Mouse (Mus musculus) stomach, embryonic 15.5 days (tissue): ENCODE measurements around the gene Cux1. TPM values are rescaled to one million over a fixed set of nuclear protein-coding genes. Genes with fewer than 3 reads are reported as not detected.

Source experiments
- ATAC-seq: fragments of 200-750 bp; cut with Nextera tagmentation; 2 replicates; pipeline ENCODE4 v1.8.0; 2017; ENCODE audit warnings: low read depth, moderate number of reproducible peaks, moderate TSS enrichment; ENCODE audit not compliant: insufficient read depth, low FRiP score
- H3K27ac ChIP-seq: fragments of 300-500 bp; sonication (generic); 2 replicates; pipeline ENCODE4 v1.5.1; 2015; ENCODE audit warnings: mild to moderate bottlenecking, inconsistent platforms
- H3K27me3 ChIP-seq: fragments of 300-500 bp; sonication (generic); replicated peaks from 2 replicates; pipeline ENCODE4 v1.6.1; 2015; ENCODE audit warnings: inconsistent platforms
- H3K36me3 ChIP-seq: fragments of 300-500 bp; sonication (generic); 2 replicates; pipeline ENCODE4 v1.6.1; 2015; ENCODE audit warnings: inconsistent platforms
- H3K4me1 ChIP-seq: fragments of 300-500 bp; sonication (generic); 2 replicates; pipeline ENCODE4 v1.6.1; 2015; ENCODE audit warnings: inconsistent platforms
- H3K4me2 ChIP-seq: fragments of 300-500 bp; sonication (generic); 2 replicates; pipeline ENCODE4 v1.6.1; 2015; ENCODE audit warnings: mild to moderate bottlenecking, inconsistent platforms
- H3K4me3 ChIP-seq: fragments of 300-500 bp; sonication (generic); replicated peaks from 2 replicates; pipeline ENCODE4 v1.5.1; 2015; ENCODE audit warnings: inconsistent platforms
- H3K9ac ChIP-seq: fragments of 300-500 bp; sonication (generic); 2 replicates; pipeline ENCODE4 v1.6.1; 2015; ENCODE audit warnings: inconsistent platforms
- H3K9me3 ChIP-seq: fragments of 300-500 bp; sonication (generic); 2 replicates; pipeline ENCODE4 v1.6.1; 2016; ENCODE audit warnings: inconsistent platforms
- WGBS: fragments of 180-500 bp; shearing (Covaris S2); methylation state at CpG from one replicate; pipeline ENCODE4 v1.1.7; 2015; 5-methylcytosine and 5-hydroxymethylcytosine counted together
- polyA plus RNA-seq: library from polyadenylated mRNA; unstranded; fragments of >200 nt; fragmentation: Nextera tagmentation; extraction: Ambion mirVana; gene quantifications from 2 replicates; pipeline ENCODE4 v1.2.1, GENCODE M21; 2015

The Cux1 gene
- polyA plus RNA-seq, 1 experiment from 2014 or later: 73.5 TPM

- H3K4me2 ChIP-seq: peak overlapping the region; percentile 96
- H3K27me3 ChIP-seq: no peaks in the 10 kb centered on the region
- H3K9ac ChIP-seq: peak overlapping the region; percentile 62
- H3K4me1 ChIP-seq: peaks cover 18% of the 10 kb centered on the region
- peak overlapping the region; percentile 67 for H3K27ac ChIP-seq
- WGBS: under 1% methylated on average over 66 of the region's 67 CpGs
- ATAC-seq: peak; percentile 13; the same call in 1 of the 2 replicates
- H3K36me3 ChIP-seq: no peaks in the 10 kb centered on the region
- no peaks in the 10 kb centered on the region for H3K9me3 ChIP-seq
- peak overlapping the region; percentile 75 for H3K4me3 ChIP-seq
These were observed 323.2 kb downstream of the Cux1 start for GRCm38 (mm10) chr5:136243851-136244761.

- H3K4me2 ChIP-seq: no peak overlapping the region
- no peaks in the 10 kb centered on the region for H3K36me3 ChIP-seq
- H3K9ac ChIP-seq: no peak overlapping the region
- H3K27ac ChIP-seq: no peak overlapping the region
- peaks cover 25% of the 10 kb centered on the region for H3K4me1 ChIP-seq
- H3K4me3 ChIP-seq: no peak overlapping the region
- H3K9me3 ChIP-seq: no peaks in the 10 kb centered on the region
- WGBS: 83% methylated on average over 6 of the region's 6 CpGs
- no peaks in the 10 kb centered on the region; the same call in 1 of the 2 replicates for H3K27me3 ChIP-seq
- ATAC-seq: no peak
These were observed 326.1 kb downstream of the Cux1 start for GRCm38 (mm10) chr5:136241161-136241560.

- WGBS: 36% methylated on average over 1 of the region's 1 CpGs
These were observed 326.9 kb downstream of the Cux1 start for GRCm38 (mm10) chr5:136240381-136240780.

GRCm38 (mm10) chr5:136237607-136238006 lies 329.7 kb downstream of the Cux1 start:
- Histone ChIP-seq H3K4me2 (peak overlapping the region; percentile 59), H3K9ac (no peak overlapping the region), H3K36me3 (no peaks in the 10 kb centered on the region), H3K27ac (no peak overlapping the region), H3K27me3 (peaks cover 4% of the 10 kb centered on the region; the same call in 1 of the 2 replicates), H3K9me3 (no peaks in the 10 kb centered on the region), H3K4me3 (peak overlapping the region; percentile 27), H3K4me1 (peaks cover 12% of the 10 kb centered on the region; the same call in 1 of the 2 replicates)
- ATAC-seq: no peak
- 7% methylated on average over 19 of the region's 19 CpGs for WGBS

More at GRCm38 (mm10) chr5:136240381-136240780, 326.9 kb downstream of the Cux1 start:
- H3K27ac ChIP-seq: no peak overlapping the region
- H3K9me3 ChIP-seq: no peaks in the 10 kb centered on the region
- H3K4me1 ChIP-seq: peaks cover 25% of the 10 kb centered on the region
- H3K4me2 ChIP-seq: no peak overlapping the region
- H3K36me3 ChIP-seq: no peaks in the 10 kb centered on the region
- no peak overlapping the region for H3K9ac ChIP-seq
- H3K27me3 ChIP-seq: no peaks in the 10 kb centered on the region; the same call in 1 of the 2 replicates
- no peak overlapping the region for H3K4me3 ChIP-seq
- no peak for ATAC-seq

- Histone ChIP-seq H3K4me1 (peaks cover 12% of the 10 kb centered on the region; the same call in 1 of the 2 replicates), H3K4me2 (no peak overlapping the region), H3K27ac (no peak overlapping the region), H3K36me3 (no peaks in the 10 kb centered on the region), H3K9ac (no peak overlapping the region), H3K9me3 (no peaks in the 10 kb centered on the region), H3K4me3 (no peak overlapping the region), H3K27me3 (peaks cover 9% of the 10 kb centered on the region; the same call in 1 of the 2 replicates)
- WGBS: 67% methylated on average over 5 of the region's 5 CpGs
- ATAC-seq: no peak
These were observed 330.7 kb downstream of the Cux1 start for GRCm38 (mm10) chr5:136236611-136237010.

GRCm38 (mm10) chr5:136230348-136231035 lies 336.8 kb downstream of the Cux1 start:
- H3K27me3 ChIP-seq: peaks cover 14% of the 10 kb centered on the region; the same call in 1 of the 2 replicates
- H3K9ac ChIP-seq: no peak overlapping the region
- no peaks in the 10 kb centered on the region for H3K4me1 ChIP-seq
- H3K27ac ChIP-seq: no peak overlapping the region
- no peak for ATAC-seq
- 65% methylated on average over 4 of the region's 4 CpGs for whole genome bisulfite sequencing
- no peak overlapping the region for H3K4me2 ChIP-seq
- H3K36me3 ChIP-seq: no peaks in the 10 kb centered on the region
- H3K4me3 ChIP-seq: no peak overlapping the region
- H3K9me3 ChIP-seq: no peaks in the 10 kb centered on the region

GRCm38 (mm10) chr5:136226246-136226876 lies 340.9 kb downstream of the Cux1 start:
- Histone ChIP-seq H3K4me3 (no peak overlapping the region), H3K27ac (no peak overlapping the region), H3K9me3 (no peaks in the 10 kb centered on the region), H3K4me2 (no peak overlapping the region), H3K9ac (no peak overlapping the region), H3K4me1 (no peaks in the 10 kb centered on the region), H3K27me3 (0 out of 2 replicates have a peak, but pooled peaks cover 2% of the 10 kb centered on the region), H3K36me3 (0 out of 2 replicates have a peak, but pooled peaks cover 5% of the 10 kb centered on the region)
- ATAC-seq: no peak
- WGBS: 69% methylated on average over 7 of the region's 7 CpGs

- Histone ChIP-seq H3K27me3 (no peaks in the 10 kb centered on the region), H3K4me2 (no peak overlapping the region), H3K9me3 (no peaks in the 10 kb centered on the region), H3K4me1 (no peaks in the 10 kb centered on the region), H3K36me3 (no peaks in the 10 kb centered on the region), H3K9ac (no peak overlapping the region), H3K27ac (no peak overlapping the region), H3K4me3 (no peak overlapping the region)
- 82% methylated on average over 12 of the region's 12 CpGs for WGBS
- ATAC-seq: no peak
These were observed 348.7 kb downstream of the Cux1 start for GRCm38 (mm10) chr5:136218585-136218984.

GRCm38 (mm10) chr5:136217932-136218381 lies 349.3 kb downstream of the Cux1 start:
- 55% methylated on average over 4 of the region's 4 CpGs for WGBS
- no peaks in the 10 kb centered on the region for H3K4me1 ChIP-seq
- ATAC-seq: no peak
- no peak overlapping the region for H3K4me2 ChIP-seq
- no peak overlapping the region for H3K27ac ChIP-seq
- H3K9me3 ChIP-seq: no peaks in the 10 kb centered on the region
- no peak overlapping the region for H3K4me3 ChIP-seq
- no peaks in the 10 kb centered on the region for H3K27me3 ChIP-seq
- H3K9ac ChIP-seq: no peak overlapping the region
- no peaks in the 10 kb centered on the region for H3K36me3 ChIP-seq

- H3K9ac ChIP-seq: no peak overlapping the region
- WGBS: 77% methylated on average over 18 of the region's 18 CpGs
- no peak overlapping the region for H3K27ac ChIP-seq
- no peaks in the 10 kb centered on the region for H3K4me1 ChIP-seq
- no peak overlapping the region for H3K4me2 ChIP-seq
- H3K4me3 ChIP-seq: no peak overlapping the region
- H3K9me3 ChIP-seq: no peaks in the 10 kb centered on the region
- no peaks in the 10 kb centered on the region for H3K36me3 ChIP-seq
- H3K27me3 ChIP-seq: no peaks in the 10 kb centered on the region
- ATAC-seq: no peak
These were observed 350.2 kb downstream of the Cux1 start for GRCm38 (mm10) chr5:136217004-136217665.

GRCm38 (mm10) chr5:136215958-136216357 lies 351.3 kb downstream of the Cux1 start:
- no peak overlapping the region for H3K4me3 ChIP-seq
- WGBS: 72% methylated on average over 5 of the region's 5 CpGs
- no peak overlapping the region for H3K9ac ChIP-seq
- no peak overlapping the region for H3K4me2 ChIP-seq
- H3K36me3 ChIP-seq: no peaks in the 10 kb centered on the region
- H3K27me3 ChIP-seq: no peaks in the 10 kb centered on the region
- no peak for ATAC-seq
- H3K9me3 ChIP-seq: no peaks in the 10 kb centered on the region
- H3K4me1 ChIP-seq: no peaks in the 10 kb centered on the region
- no peak overlapping the region for H3K27ac ChIP-seq
